Mouse (Mus musculus): ENCODE measurements around the gene Trim28.

GRCm38 (mm10) chr7:12958948-12959347, 40.0 kb upstream of the Trim28 start:
- TF ChIP-seq NRF1 (IDR thresholded peaks at IDR 0.05; ENCODE audit: low read depth, low read length): no peak
- TF ChIP-seq CTCF (conservative IDR thresholded peaks at IDR 0.05 in 1 of 2, IDR thresholded peaks at IDR 0.05 in 1 of 2; ENCODE audit: low read depth in 2 of 2, low read length in 2 of 2): no peak
- TF ChIP-seq POLR2A (IDR thresholded peaks at IDR 0.05; ENCODE audit: low read depth, low read length): no peak
- TF ChIP-seq RCOR1 (conservative IDR thresholded peaks at IDR 0.05; ENCODE audit: low read depth, low read length): no peak
- no peak for TF ChIP-seq SIN3A (IDR thresholded peaks at IDR 0.05; ENCODE audit: low read length)
- no peak for TF ChIP-seq E2F4 (IDR thresholded peaks at IDR 0.05; ENCODE audit: insufficient replicate concordance, low read depth, low read length)
- TF ChIP-seq USF2 (conservative IDR thresholded peaks at IDR 0.05; ENCODE audit: low read depth, low read length): no peak
- TF ChIP-seq CHD1 (IDR thresholded peaks at IDR 0.05; ENCODE audit: low read depth, low read length): no peak
- no peak for TF ChIP-seq POLR2AphosphoS2 (IDR thresholded peaks at IDR 0.05; ENCODE audit: low read depth, low read length)
- TF ChIP-seq EP300 (IDR thresholded peaks at IDR 0.05; ENCODE audit: low read length): no peak

All from CH12.LX (cell line).